Mouse (Mus musculus) right cerebral cortex, postnatal 14 days (tissue): Measurements from ENCODE around the gene Gtf2h4.
A peak's percentile ranks its signal among the peaks of the same experiment; 100 is the strongest.

Source experiments
- DNase-seq: peaks from one replicate; pipeline ENCODE4 v3.0.0; 2022

The Gtf2h4 gene

GRCm38 (mm10) chr17:35696691-35697090 is 23.2 kb upstream of the Gtf2h4 start:
- DNase-seq = no peak

- DNase-seq = peak; percentile 63
These were observed 21.8 kb upstream of the Gtf2h4 start for GRCm38 (mm10) chr17:35695289-35695688.

GRCm38 (mm10) chr17:35693906-35694305 is 20.4 kb upstream of the Gtf2h4 start:
- no peak for DNase-seq

- DNase-seq = no peak
These were observed 18.8 kb upstream of the Gtf2h4 start for GRCm38 (mm10) chr17:35692368-35692767.

GRCm38 (mm10) chr17:35691811-35692210 is 18.3 kb upstream of the Gtf2h4 start:
- no peak for DNase-seq

GRCm38 (mm10) chr17:35689936-35690645 is 16.6 kb upstream of the Gtf2h4 start:
- no peak for DNase-seq

- DNase-seq = no peak
These were observed 15.0 kb upstream of the Gtf2h4 start for GRCm38 (mm10) chr17:35688347-35689175.

GRCm38 (mm10) chr17:35685061-35685460 is 11.5 kb upstream of the Gtf2h4 start:
- DNase-seq = peak; percentile 30

- no peak for DNase-seq
These were observed 8.4 kb upstream of the Gtf2h4 start for GRCm38 (mm10) chr17:35681986-35682385.

GRCm38 (mm10) chr17:35680591-35680990 is 7.1 kb upstream of the Gtf2h4 start:
- DNase-seq = no peak

- no peak for DNase-seq
These were observed 1.0 kb downstream of the Gtf2h4 start for GRCm38 (mm10) chr17:35672527-35672926.

GRCm38 (mm10) chr17:35671846-35672245 is 1.7 kb downstream of the Gtf2h4 start:
- no peak for DNase-seq

GRCm38 (mm10) chr17:35669731-35670130 is 3.8 kb downstream of the Gtf2h4 start:
- no peak for DNase-seq

GRCm38 (mm10) chr17:35667334-35668065 is 6.0 kb downstream of the Gtf2h4 start, which contains the start of gene Vars2:
Gene Vars2 (minus strand): TSS chr17:35667592.
- peak; percentile 97 for DNase-seq

- peak; percentile 38 for DNase-seq
These were observed 6.7 kb downstream of the Gtf2h4 start for GRCm38 (mm10) chr17:35666851-35667256.

- DNase-seq = peak; percentile 40
These were observed 7.5 kb downstream of the Gtf2h4 start for GRCm38 (mm10) chr17:35665957-35666515.

- no peak for DNase-seq
These were observed 20.5 kb downstream of the Gtf2h4 start for GRCm38 (mm10) chr17:35653086-35653485.

- DNase-seq = no peak
These were observed 24.1 kb downstream of the Gtf2h4 start for GRCm38 (mm10) chr17:35649429-35649828.

GRCm38 (mm10) chr17:35643609-35644236 is 29.8 kb downstream of the Gtf2h4 start, which contains the start of gene Mucl3:
Gene Mucl3 (minus strand): TSS chr17:35643695.
- DNase-seq = no peak

- DNase-seq = no peak
These were observed 34.2 kb downstream of the Gtf2h4 start for GRCm38 (mm10) chr17:35639352-35639751.

GRCm38 (mm10) chr17:35638475-35639190 is 34.9 kb downstream of the Gtf2h4 start:
- peak; percentile 43 for DNase-seq

- DNase-seq = peak; percentile 37
These were observed 37.2 kb downstream of the Gtf2h4 start for GRCm38 (mm10) chr17:35636363-35636762.
